Mouse (Mus musculus): ENCODE data around the gene Snx18. TPM values are rescaled to one million over a fixed set of nuclear protein-coding genes. Genes with fewer than 3 reads are reported as not detected.

Gene Snx18
- polyA plus RNA-seq, 1 experiment from 2014 or later = 15.6 TPM

DNA sequence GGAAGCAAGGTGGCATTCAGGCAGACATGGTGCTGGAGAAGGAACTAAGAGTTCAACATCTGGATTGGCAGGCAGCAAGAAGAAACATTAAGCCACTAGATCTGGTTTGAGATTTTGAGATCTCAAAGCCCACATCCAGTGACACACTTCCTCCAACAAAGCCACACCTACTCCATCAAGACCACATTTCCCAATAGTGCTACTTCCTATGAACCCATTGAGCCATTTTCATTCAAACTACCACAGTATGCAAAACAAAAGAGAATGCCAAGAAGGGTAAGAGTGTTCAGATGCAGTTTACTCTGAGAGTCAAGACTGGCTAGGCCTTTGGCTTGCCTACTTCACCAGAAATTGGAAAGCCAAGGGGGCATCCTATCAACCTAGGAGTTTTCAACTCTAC, 61.8 kb downstream of the Snx18 start:
- no peaks in the 10 kb centered on the region for H3K27me3 ChIP-seq (ENCODE audit: control insufficient read depth, insufficient read depth, low read length)
- TF ChIP-seq EP300 (optimal IDR thresholded peaks at IDR 0.05) (no peak), CTCF (IDR thresholded peaks at IDR 0.05; ENCODE audit: low read depth) (no peak)
- no peak for ATAC-seq (ENCODE audit: low FRiP score, low TSS enrichment)

DNA sequence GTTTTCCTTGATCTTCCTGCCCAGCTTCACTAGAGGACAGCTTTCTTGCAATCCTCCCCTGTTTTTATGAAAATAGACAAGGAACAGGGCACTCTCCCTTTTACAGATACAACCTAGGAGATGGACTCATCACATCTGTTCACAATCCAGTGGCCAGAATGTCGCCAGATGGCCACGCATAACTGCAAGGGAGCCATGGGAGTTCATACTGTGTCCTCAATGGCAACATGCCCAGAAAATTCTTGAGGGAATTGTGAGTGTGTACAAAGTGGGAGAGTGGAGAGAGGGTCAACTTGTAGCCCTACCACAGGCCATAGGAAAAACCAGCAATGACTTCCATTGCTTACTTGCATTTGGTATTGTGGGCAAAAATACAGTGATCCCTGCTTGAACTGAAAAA, 63.1 kb downstream of the Snx18 start:
- Histone ChIP-seq H3K4me3 (ENCODE audit: low read depth, low read length) (no peak overlapping the region), H3K9ac (ENCODE audit: low read length) (no peak overlapping the region), H3K27ac (replicated peaks) (no peak overlapping the region), H3K27me3 (ENCODE audit: control insufficient read depth, insufficient read depth, low read length) (no peaks in the 10 kb centered on the region), H3K4me2 (replicated peaks; ENCODE audit: low read depth) (no peak overlapping the region), H3K36me3 (ENCODE audit: control insufficient read depth, insufficient read depth, low read length) (no peaks in the 10 kb centered on the region), H3K4me1 (replicated peaks; ENCODE audit: control insufficient read depth, insufficient read depth) (no peaks in the 10 kb centered on the region), H3K9me3 (ENCODE audit: control insufficient read depth, low read length) (no peaks in the 10 kb centered on the region)
- 54% methylated on average over 2 of the region's 2 CpGs for WGBS
- TF ChIP-seq CTCF (IDR thresholded peaks at IDR 0.05; ENCODE audit: low read depth) (no peak), EP300 (optimal IDR thresholded peaks at IDR 0.05) (no peak)
- DNase-seq (ENCODE audit: low spot score) (no peak), ATAC-seq (ENCODE audit: low FRiP score, low TSS enrichment) (no peak)

More for the DNA sequence above, 61.8 kb downstream of the Snx18 start:
- Histone ChIP-seq H3K9ac (ENCODE audit: low read length) (no peak overlapping the region), H3K4me3 (ENCODE audit: low read depth, low read length) (no peak overlapping the region), H3K9me3 (ENCODE audit: control insufficient read depth, low read length) (no peaks in the 10 kb centered on the region), H3K4me1 (replicated peaks; ENCODE audit: control insufficient read depth, insufficient read depth) (no peaks in the 10 kb centered on the region), H3K27ac (replicated peaks) (no peak overlapping the region), H3K4me2 (replicated peaks; ENCODE audit: low read depth) (no peak overlapping the region), H3K36me3 (ENCODE audit: control insufficient read depth, insufficient read depth, low read length) (no peaks in the 10 kb centered on the region)
- no peak for DNase-seq (ENCODE audit: low spot score)

DNA sequence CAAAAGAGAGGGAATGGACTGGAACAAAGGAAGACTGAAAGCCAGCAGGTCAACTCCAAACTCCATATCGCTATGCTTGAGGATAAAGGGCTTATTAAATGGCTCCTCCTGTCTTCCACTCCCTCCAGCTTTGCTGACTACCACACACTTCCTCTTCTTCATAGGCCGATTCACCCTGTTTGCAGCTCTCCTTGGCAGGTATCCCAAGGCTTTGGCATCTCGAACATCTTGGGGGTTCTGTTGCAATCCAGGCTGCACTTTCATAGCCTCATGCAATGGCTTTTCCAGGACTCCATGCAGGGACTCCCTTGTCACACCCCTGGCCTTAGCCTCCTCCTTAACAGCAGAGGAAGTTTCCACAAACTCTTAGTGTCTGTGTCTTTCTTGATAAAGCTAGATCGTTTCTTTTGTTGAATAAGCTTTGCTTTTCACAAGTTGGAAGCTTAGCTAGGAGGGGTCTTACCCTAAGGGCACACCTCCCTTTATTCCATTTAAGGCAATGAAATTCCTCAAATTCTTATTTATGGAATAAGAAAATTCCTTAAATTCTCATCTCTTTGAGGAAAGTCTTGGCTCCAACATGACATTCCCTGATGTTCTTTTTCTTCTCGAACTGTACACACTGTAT, 64.6 kb downstream of the Snx18 start:
- H3K9ac ChIP-seq (ENCODE audit: low read length) = no peak overlapping the region
- DNase-seq (ENCODE audit: low spot score) = no peak

DNA sequence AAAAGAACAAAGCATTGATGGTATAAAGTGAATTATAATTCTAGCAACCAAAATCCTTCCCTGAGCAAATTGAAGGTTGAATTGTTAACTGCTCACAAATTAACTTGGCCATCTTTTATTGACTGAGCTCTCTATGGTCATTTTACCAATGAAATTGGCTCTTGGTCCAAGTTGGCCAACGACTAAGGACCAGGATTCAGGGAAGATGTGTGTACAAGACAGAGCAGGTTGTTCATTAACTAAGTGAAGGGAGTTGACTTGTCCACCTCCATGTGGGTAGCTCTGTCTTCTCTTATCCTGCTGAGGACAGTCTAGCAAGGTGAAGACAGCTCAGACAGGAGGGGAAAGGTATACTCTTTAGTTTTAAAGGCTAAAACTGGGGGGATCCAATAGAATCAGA, 66.0 kb downstream of the Snx18 start:
- DNase-seq (ENCODE audit: low spot score) (no peak), ATAC-seq (ENCODE audit: low FRiP score, low TSS enrichment) (no peak)
- 60% methylated on average over 1 of the region's 1 CpGs for whole genome bisulfite sequencing
- Histone ChIP-seq H3K9ac (ENCODE audit: low read length) (no peak overlapping the region), H3K9me3 (ENCODE audit: control insufficient read depth, low read length) (no peaks in the 10 kb centered on the region), H3K27me3 (ENCODE audit: control insufficient read depth, insufficient read depth, low read length) (no peaks in the 10 kb centered on the region), H3K4me3 (ENCODE audit: low read depth, low read length) (no peak overlapping the region), H3K4me2 (replicated peaks; ENCODE audit: low read depth) (no peak overlapping the region), H3K4me1 (replicated peaks; ENCODE audit: control insufficient read depth, insufficient read depth) (no peaks in the 10 kb centered on the region), H3K36me3 (ENCODE audit: control insufficient read depth, insufficient read depth, low read length) (no peaks in the 10 kb centered on the region), H3K27ac (replicated peaks) (no peak overlapping the region)
- TF ChIP-seq CTCF (IDR thresholded peaks at IDR 0.05; ENCODE audit: low read depth) (no peak), EP300 (optimal IDR thresholded peaks at IDR 0.05) (no peak)

More for the DNA sequence above, 64.6 kb downstream of the Snx18 start:
- no peaks in the 10 kb centered on the region for H3K36me3 ChIP-seq (ENCODE audit: control insufficient read depth, insufficient read depth, low read length)
- H3K27me3 ChIP-seq (ENCODE audit: control insufficient read depth, insufficient read depth, low read length) = no peaks in the 10 kb centered on the region
- no peak overlapping the region for H3K4me2 ChIP-seq (replicated peaks; ENCODE audit: low read depth)
- no peak for ATAC-seq (ENCODE audit: low FRiP score, low TSS enrichment)
- H3K27ac ChIP-seq (replicated peaks) = no peak overlapping the region
- TF ChIP-seq EP300 (optimal IDR thresholded peaks at IDR 0.05) (no peak), CTCF (IDR thresholded peaks at IDR 0.05; ENCODE audit: low read depth) (no peak)
- no peak overlapping the region for H3K4me3 ChIP-seq (ENCODE audit: low read depth, low read length)
- no peaks in the 10 kb centered on the region for H3K9me3 ChIP-seq (ENCODE audit: control insufficient read depth, low read length)
- H3K4me1 ChIP-seq (replicated peaks; ENCODE audit: control insufficient read depth, insufficient read depth) = no peaks in the 10 kb centered on the region
- WGBS = 53% methylated on average over 5 of the region's 5 CpGs

DNA sequence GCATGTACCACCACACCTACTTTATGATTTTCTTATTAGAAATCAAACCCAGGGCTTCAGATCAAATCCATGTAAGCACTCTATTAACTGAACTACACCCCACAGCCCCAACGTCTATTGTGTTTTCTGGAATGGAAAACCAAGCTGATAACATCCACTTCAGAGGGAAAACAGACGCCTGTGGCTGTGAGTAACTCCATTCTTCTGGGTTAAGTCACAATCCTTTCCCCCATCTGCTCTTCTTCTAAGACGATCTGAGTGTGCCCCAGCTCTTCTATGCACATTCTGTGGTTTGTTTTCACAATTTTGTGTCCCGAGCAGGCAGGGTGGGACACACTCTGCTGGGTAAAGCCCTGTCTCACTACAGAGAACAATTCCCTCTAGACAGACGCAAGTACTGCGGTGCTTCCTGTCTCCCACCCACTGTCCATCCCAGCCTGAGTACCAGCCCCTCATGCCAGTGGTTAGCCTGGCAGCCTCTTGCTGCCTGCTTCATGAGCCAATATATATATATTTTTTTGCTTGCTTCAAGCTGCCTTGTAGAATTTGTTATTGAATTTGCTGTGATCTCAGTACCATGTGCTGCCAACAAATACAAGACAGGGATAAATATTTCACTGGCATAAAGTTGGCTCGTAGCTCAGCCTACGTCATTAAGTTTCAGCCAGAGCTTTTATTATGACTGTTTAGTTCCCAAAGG, 67.3 kb downstream of the Snx18 start:
- Histone ChIP-seq H3K4me3 (ENCODE audit: low read depth, low read length) (no peak overlapping the region), H3K4me1 (replicated peaks; ENCODE audit: control insufficient read depth, insufficient read depth) (no peaks in the 10 kb centered on the region), H3K27ac (replicated peaks) (no peak overlapping the region), H3K36me3 (ENCODE audit: control insufficient read depth, insufficient read depth, low read length) (no peaks in the 10 kb centered on the region), H3K9ac (ENCODE audit: low read length) (no peak overlapping the region), H3K4me2 (replicated peaks; ENCODE audit: low read depth) (no peak overlapping the region), H3K9me3 (ENCODE audit: control insufficient read depth, low read length) (no peaks in the 10 kb centered on the region), H3K27me3 (ENCODE audit: control insufficient read depth, insufficient read depth, low read length) (no peaks in the 10 kb centered on the region)
- WGBS = 42% methylated on average over 8 of the region's 8 CpGs
- TF ChIP-seq EP300 (optimal IDR thresholded peaks at IDR 0.05) = no peak
- TF ChIP-seq CTCF (IDR thresholded peaks at IDR 0.05; ENCODE audit: low read depth) = no peak
- ATAC-seq (ENCODE audit: low FRiP score, low TSS enrichment) = peak; percentile 67; the same call in 1 of the 2 replicates
- DNase-seq (ENCODE audit: low spot score) = peak; percentile 19

DNA sequence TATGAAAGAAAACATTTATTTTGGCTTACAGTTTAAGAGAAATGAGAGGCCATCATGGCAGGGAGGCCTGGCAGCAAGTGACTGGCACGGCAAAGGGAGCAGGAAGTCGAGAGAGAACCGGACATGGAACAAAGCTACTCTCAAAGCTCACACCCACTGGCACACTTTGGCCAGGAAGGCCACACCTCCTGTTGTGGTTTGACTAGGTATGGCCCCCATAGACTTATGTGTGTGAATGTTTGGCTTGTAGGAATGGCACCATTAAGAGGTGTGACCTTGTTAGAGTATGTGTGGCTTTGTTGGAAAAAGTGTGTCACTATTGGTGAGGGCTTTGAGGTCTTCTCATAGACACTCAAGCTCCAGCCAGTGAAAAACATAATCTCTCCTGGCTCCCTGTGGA, 69.3 kb downstream of the Snx18 start:
- WGBS = 82% methylated on average over 3 of the region's 3 CpGs
- ATAC-seq (ENCODE audit: low FRiP score, low TSS enrichment) = no peak
- H3K4me3 ChIP-seq (ENCODE audit: low read depth, low read length) = no peak overlapping the region
- no peak overlapping the region for H3K4me2 ChIP-seq (replicated peaks; ENCODE audit: low read depth)
- no peaks in the 10 kb centered on the region for H3K36me3 ChIP-seq (ENCODE audit: control insufficient read depth, insufficient read depth, low read length)
- H3K9me3 ChIP-seq (ENCODE audit: control insufficient read depth, low read length) = no peaks in the 10 kb centered on the region
- no peak for TF ChIP-seq CTCF (IDR thresholded peaks at IDR 0.05; ENCODE audit: low read depth)
- no peak overlapping the region for H3K27ac ChIP-seq (replicated peaks)
- no peaks in the 10 kb centered on the region for H3K4me1 ChIP-seq (replicated peaks; ENCODE audit: control insufficient read depth, insufficient read depth)
- H3K27me3 ChIP-seq (ENCODE audit: control insufficient read depth, insufficient read depth, low read length) = no peaks in the 10 kb centered on the region
- no peak for DNase-seq (ENCODE audit: low spot score)
- H3K9ac ChIP-seq (ENCODE audit: low read length) = no peak overlapping the region

All from stomach, postnatal 0 days (tissue).